Mouse (Mus musculus): ENCODE results near the gene Taf6l.
"Not testable (repeated sequence)": the region's sequence is repeated elsewhere in the genome, so short reads cannot be mapped to it uniquely, and the experiment has no call there.

Taf6l gene

DNA sequence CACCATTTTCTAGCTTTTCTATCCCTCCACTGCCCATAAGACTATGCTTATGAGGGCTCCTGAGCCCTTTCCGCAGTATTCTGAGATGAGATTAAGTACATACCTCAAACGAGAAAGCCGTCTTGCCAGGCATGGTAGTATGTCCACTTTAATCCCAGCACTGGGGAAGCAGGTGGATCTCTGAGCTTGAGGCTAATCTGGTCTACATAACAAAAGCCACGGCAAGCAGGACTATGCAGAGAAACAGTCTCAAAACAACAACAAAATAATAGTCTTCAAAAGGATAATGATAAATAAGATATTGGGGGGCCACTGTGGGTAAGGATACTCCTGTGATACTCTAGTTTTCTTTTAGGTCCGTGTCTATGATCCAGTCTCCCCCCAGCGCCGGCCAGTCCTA lies 47.3 kb downstream of the Taf6l start:
- no peak for DNase-seq (ENCODE audit: low spot score in 2 of 2)

DNA sequence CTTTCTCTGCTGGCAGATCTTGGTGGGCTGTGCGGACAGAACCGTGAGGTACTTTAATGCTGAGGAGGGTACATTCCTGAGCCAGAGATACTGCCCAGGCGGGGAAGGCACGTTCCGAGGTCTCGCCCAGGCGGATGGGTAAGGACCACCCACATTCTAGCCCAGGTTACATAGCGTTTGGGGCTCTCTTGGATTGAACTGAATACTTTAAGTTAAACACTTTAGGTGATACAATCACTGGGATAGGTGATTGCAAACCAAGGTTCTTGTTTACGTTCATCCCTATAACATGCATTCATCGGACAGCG lies 50.1 kb downstream of the Taf6l start:
- DNase-seq (ENCODE audit: low spot score in 2 of 2), result no peak

DNA sequence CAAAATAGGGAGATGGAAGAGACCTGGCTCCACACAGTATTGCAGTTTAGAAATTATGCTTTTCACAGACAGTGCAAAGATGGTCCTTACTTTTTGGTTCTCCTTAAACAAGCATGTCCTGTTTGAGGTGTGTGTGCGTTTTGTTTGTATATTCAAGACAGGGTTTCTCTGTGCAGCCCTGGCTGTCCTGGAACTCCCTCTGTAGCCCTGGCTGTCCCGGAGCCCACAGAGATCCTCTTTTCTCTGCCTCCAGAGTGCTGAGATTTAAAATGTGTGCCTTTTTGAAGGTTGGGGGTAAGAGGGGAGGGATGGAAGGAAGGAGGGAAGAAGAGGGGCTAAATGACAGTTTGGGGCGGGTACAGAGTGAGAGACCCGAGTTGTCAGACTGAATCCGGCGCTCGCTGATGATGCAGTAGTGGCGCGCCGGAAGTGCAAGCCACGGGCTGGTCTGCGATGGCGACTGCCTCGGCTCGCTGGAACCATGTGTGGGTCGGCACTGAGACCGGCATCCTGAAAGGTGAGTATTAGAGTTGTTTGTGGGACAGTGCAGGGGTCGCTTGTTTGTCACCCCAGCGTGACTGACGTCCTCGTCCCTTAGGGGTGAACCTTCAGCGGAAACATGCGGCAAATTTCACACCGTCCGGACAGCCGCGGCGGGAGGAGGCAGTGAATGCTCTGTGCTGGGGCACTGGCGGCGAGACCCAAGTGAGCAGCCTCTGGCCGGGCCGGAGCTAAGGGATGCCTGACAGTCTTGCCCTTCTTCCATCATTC lies 50.6 kb downstream of the Taf6l start, which contains the start of gene Wdr74:
Gene Wdr74, plus strand, starts transcription at position 439 of the 771 bp plus-strand sequence.
- DNase-seq (ENCODE audit: low spot score in 2 of 2), result peak; percentile 80 to 87

DNA sequence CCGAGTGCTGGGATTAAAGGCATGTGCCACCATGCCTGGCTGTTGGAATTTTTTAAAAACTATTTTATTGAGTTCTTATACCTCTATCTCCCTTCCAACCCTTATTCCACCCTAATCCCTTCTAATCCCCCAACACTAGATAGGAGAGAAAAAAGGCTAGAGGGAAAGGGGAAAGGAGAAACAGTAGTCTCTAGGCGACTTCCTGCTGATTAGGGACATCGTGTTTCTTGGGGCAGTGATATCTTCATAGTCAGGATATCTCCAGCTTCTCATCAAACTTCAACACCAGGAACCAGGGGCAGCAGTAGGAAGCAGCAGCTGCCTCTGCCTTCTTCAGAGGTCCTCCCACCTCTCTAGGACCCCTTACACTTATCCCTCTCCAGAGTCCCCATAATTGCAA lies 51.9 kb downstream of the Taf6l start:
- no peak for DNase-seq (ENCODE audit: low spot score in 2 of 2)

DNA sequence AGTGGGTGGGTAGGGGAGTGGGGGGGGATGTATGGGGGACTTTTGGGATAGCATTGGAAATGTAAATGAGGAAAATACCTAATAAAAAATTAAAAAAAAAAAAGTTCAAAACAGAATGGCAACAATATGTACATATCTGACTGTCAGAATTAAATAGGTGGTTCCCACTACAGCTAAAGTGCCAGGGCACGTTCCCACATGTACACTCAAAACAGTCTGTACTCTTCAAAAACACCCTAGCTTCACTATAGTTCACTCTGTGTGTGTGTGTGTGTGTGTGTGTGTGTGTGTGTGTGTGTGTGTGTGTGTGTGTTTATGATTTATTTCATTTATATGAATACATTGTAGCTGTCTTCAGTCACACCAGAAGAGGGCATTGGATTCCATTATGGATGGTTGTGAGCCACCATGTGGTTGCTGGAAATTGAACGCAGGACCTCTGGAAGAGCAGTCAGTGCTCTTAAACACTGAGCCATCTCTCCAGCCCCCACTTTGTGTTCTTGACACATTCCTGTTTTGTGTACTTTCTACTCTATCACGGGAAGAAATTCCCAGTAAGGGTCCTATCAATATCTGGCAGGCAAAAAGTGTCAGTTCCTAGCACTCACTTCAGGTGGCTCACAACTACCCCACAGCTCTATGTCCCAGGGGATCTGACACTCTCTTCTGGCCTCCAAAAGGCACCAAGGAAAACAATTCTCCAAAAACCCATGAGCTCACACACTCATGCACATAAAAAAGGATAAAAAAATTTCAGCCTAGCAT lies 57.7 kb downstream of the Taf6l start:
- not testable (repeated sequence) for DNase-seq (ENCODE audit: low spot score in 2 of 2)

DNA sequence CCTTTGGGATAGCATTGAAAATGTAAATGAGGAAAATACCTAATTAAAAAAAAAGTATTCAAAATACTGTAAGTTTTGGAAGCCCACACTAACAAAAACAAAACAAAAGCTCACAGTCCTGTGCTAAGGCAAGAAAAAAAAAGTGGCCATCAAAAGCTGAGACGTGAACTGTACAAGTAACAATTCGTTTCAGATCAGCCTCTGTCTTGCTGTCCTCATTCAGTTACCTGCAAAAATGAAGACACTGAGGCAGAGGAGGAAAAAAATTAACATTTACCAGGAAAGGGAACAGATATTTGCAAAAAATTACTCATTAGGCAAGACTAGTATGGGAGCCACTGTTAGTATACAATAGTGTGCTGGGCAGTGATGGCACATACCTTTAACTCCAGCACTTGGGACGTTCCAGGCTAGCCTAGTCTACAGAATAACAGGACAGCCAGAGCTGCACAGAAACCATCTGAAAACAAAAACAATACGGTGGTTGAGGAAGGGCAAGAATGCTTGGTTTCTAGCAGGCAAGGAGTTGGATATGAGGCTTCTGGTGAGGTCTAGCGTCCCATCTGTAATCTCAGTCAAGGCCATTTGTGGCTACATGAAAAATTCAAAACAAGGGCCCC lies 58.6 kb downstream of the Taf6l start:
- DNase-seq (ENCODE audit: low spot score in 2 of 2), result no peak

DNA sequence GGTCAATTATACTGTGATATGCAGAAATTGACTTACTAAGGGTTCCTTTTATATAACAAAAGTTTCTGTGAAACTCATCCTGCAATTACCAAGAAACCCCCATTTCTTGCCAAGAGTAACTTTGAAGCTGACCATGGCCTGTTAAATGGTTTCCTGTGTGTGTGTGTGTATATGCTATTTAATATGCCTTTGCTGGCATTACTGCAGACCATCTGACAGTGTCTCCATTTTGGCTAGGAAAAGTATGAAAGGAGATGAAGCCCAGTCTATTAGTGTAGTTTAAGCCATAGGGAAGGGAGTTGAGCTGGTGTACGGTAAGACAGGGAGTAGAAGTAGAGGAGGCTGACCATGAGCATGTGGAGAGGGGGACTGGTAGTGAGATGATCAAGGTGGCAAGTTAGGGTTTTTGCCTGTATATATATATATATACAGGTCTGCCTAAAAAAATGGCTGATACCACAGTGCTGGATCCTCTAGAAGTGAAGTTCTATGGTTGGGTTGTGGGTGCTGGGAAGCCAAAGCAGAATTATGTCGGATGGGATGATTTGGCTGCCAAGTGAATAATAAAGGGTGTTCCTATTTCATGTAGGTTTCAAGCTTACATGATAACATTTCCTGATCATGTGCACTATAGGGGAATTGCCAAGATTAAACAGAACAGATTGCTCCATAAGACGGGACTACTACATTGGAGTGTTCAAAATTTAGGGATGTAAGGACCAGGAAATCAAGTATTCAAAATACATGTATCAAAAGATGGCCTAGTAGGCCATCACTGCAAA lies 59.4 kb downstream of the Taf6l start:
- DNase-seq (ENCODE audit: low spot score in 2 of 2), result no peak

DNA sequence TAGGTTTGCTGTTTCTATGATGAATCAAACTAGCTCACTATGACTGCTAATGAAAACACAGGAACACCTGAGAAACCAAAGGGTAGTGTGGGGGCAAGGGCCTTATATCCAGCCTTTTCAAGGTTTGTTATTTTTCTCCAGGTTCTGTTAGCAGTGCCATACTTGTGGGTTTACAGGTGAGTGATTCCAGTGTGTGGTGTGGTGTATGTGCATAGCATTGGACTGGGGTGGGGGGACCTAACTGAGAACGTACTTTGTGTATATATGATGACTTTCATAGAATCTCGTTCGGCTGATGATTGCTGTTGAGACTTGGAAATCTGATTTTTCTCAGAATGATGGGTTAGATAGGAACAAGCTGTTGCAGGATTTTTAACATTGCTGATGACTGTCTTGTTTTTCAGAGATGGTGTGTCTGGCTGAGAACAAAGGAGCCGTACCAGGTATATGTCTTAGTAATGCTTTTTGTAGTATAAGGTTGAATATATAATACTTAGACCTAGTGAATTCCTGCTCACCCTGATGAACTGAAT lies 61.1 kb downstream of the Taf6l start:
- no peak for DNase-seq (ENCODE audit: low spot score in 2 of 2)

All from thymus, postnatal 10 days (tissue).